Mouse (Mus musculus) hindbrain, embryonic 13.5 days (tissue): ENCODE results near the gene Spg7. TPM values are rescaled to one million over a fixed set of nuclear protein-coding genes. Genes with fewer than 3 reads are reported as not detected.
A peak's percentile ranks its signal among the peaks of the same experiment; 100 is the strongest.
"Not testable (repeated sequence)": the region's sequence is repeated elsewhere in the genome, so short reads cannot be mapped to it uniquely, and the experiment has no call there.

Experiments used
- ATAC-seq: fragments of 200-750 bp; cut with Nextera tagmentation; 2 replicates; pipeline ENCODE4 v1.8.0; 2017; ENCODE audit warnings: moderate TSS enrichment; ENCODE audit not compliant: low FRiP score
- H3K27ac ChIP-seq: fragments of 300-500 bp; sonication (generic); 2 replicates; pipeline ENCODE4 v1.5.1; 2015; ENCODE audit warnings: inconsistent platforms, mild to moderate bottlenecking, moderate library complexity
- H3K27me3 ChIP-seq: fragments of 300-500 bp; sonication (generic); 2 replicates; pipeline ENCODE4 v1.6.1; 2015; ENCODE audit warnings: mild to moderate bottlenecking, inconsistent platforms
- H3K36me3 ChIP-seq: fragments of 300-500 bp; sonication (generic); 2 replicates; pipeline ENCODE4 v1.6.1; 2015; ENCODE audit warnings: mild to moderate bottlenecking, inconsistent platforms
- H3K4me1 ChIP-seq: fragments of 300-500 bp; sonication (generic); replicated peaks from 2 replicates; pipeline ENCODE4 v1.6.1; 2015; ENCODE audit warnings: inconsistent platforms
- H3K4me2 ChIP-seq: fragments of 300-500 bp; sonication (generic); 2 replicates; pipeline ENCODE4 v1.6.1; 2015; ENCODE audit warnings: inconsistent platforms, mild to moderate bottlenecking, moderate library complexity
- H3K4me3 ChIP-seq: fragments of 300-500 bp; sonication (generic); 2 replicates; pipeline ENCODE4 v1.5.1; 2015; ENCODE audit warnings: mild to moderate bottlenecking, inconsistent platforms
- H3K9ac ChIP-seq: fragments of 300-500 bp; sonication (generic); 2 replicates; pipeline ENCODE4 v1.6.1; 2015; ENCODE audit warnings: mild to moderate bottlenecking, inconsistent platforms
- H3K9me3 ChIP-seq: fragments of 300-500 bp; sonication (generic); 2 replicates; pipeline ENCODE4 v1.6.1; 2016; ENCODE audit warnings: inconsistent platforms
- WGBS: fragments of 180-500 bp; shearing (Covaris S2); methylation state at CpG from one replicate; pipeline ENCODE4 v1.1.7; 2015; 5-methylcytosine and 5-hydroxymethylcytosine counted together
- polyA plus RNA-seq: library from polyadenylated mRNA; unstranded; fragments of >200 nt; fragmentation: Nextera tagmentation; extraction: Ambion mirVana; gene quantifications from 2 replicates; pipeline ENCODE4 v1.2.1, GENCODE M21; 2015

Gene Spg7
- polyA plus RNA-seq, 1 experiment from 2014 or later = 45.9 TPM

- H3K4me1 ChIP-seq = peaks cover 45% of the 10 kb centered on the region
- no peaks in the 10 kb centered on the region for H3K27me3 ChIP-seq
- H3K27ac ChIP-seq = peak within 1 kb of the TSS; percentile 97
- no peaks in the 10 kb centered on the region for H3K9me3 ChIP-seq
- no peaks in the 10 kb centered on the region; the same call in 1 of the 2 replicates for H3K36me3 ChIP-seq
- H3K9ac ChIP-seq = peak within 1 kb of the TSS; percentile 100
- H3K4me2 ChIP-seq = peak within 1 kb of the TSS; percentile 77
- under 1% methylated on average over 86 of the region's 91 CpGs for WGBS
- peak within 1 kb of the TSS; percentile 100 for H3K4me3 ChIP-seq
- ATAC-seq = peak; percentile 98
Measured at GRCm38 (mm10) chr8:123042158-123042973, 20.4 kb upstream of the Spg7 start, which contains the start of gene Ankrd11. Gene Ankrd11, minus strand, starts transcription at chr8:123042277.

- Histone ChIP-seq H3K27ac (peak overlapping the region; percentile 97), H3K9ac (peak overlapping the region; percentile 83), H3K36me3 (no peaks in the 10 kb centered on the region; the same call in 1 of the 2 replicates), H3K4me2 (peak overlapping the region; percentile 77), H3K4me3 (peak overlapping the region; percentile 100), H3K9me3 (no peaks in the 10 kb centered on the region), H3K27me3 (no peaks in the 10 kb centered on the region), H3K4me1 (peaks cover 42% of the 10 kb centered on the region)
- 22% methylated on average over 22 of the region's 22 CpGs for WGBS
- ATAC-seq = no peak
Measured at GRCm38 (mm10) chr8:123042974-123043625, 19.6 kb upstream of the Spg7 start.

GRCm38 (mm10) chr8:123043941-123044340 is 18.8 kb upstream of the Spg7 start:
- Histone ChIP-seq H3K27ac (no peak overlapping the region), H3K9ac (no peak overlapping the region), H3K36me3 (no peaks in the 10 kb centered on the region; the same call in 1 of the 2 replicates), H3K4me3 (no peak overlapping the region), H3K4me1 (peaks cover 35% of the 10 kb centered on the region), H3K27me3 (no peaks in the 10 kb centered on the region), H3K9me3 (no peaks in the 10 kb centered on the region), H3K4me2 (peak overlapping the region; percentile 77)
- ATAC-seq = no peak
- WGBS = 93% methylated on average over 3 of the region's 3 CpGs

- H3K9ac ChIP-seq, H3K27ac ChIP-seq, H3K36me3 ChIP-seq, H3K4me2 ChIP-seq, H3K27me3 ChIP-seq, ATAC-seq, H3K9me3 ChIP-seq, H3K4me3 ChIP-seq: not testable (repeated sequence)
- H3K4me1 ChIP-seq = peaks cover 26% of the 10 kb centered on the region
- WGBS = 95% methylated on average over 23 of the region's 23 CpGs
Measured at GRCm38 (mm10) chr8:123044743-123045425, 17.9 kb upstream of the Spg7 start.

GRCm38 (mm10) chr8:123046706-123047105 is 16.0 kb upstream of the Spg7 start:
- 84% methylated on average over 4 of the region's 4 CpGs for WGBS
- Histone ChIP-seq H3K4me2 (no peak overlapping the region), H3K9me3 (no peaks in the 10 kb centered on the region), H3K27me3 (no peaks in the 10 kb centered on the region), H3K4me1 (peaks cover 14% of the 10 kb centered on the region), H3K9ac (no peak overlapping the region), H3K27ac (no peak overlapping the region), H3K36me3 (no peaks in the 10 kb centered on the region; the same call in 1 of the 2 replicates), H3K4me3 (no peak overlapping the region)
- ATAC-seq = no peak

GRCm38 (mm10) chr8:123047827-123048226 is 14.9 kb upstream of the Spg7 start:
- 86% methylated on average over 7 of the region's 7 CpGs for WGBS
- no peaks in the 10 kb centered on the region for H3K9me3 ChIP-seq
- no peak overlapping the region for H3K9ac ChIP-seq
- no peaks in the 10 kb centered on the region for H3K27me3 ChIP-seq
- H3K27ac ChIP-seq = no peak overlapping the region
- no peak overlapping the region for H3K4me2 ChIP-seq
- no peak for ATAC-seq
- peaks cover 14% of the 10 kb centered on the region for H3K4me1 ChIP-seq
- H3K36me3 ChIP-seq = no peaks in the 10 kb centered on the region; the same call in 1 of the 2 replicates
- no peak overlapping the region for H3K4me3 ChIP-seq

- WGBS = 93% methylated on average over 7 of the region's 7 CpGs
- Histone ChIP-seq H3K27ac (no peak overlapping the region), H3K9me3 (no peaks in the 10 kb centered on the region), H3K4me1 (peaks cover 10% of the 10 kb centered on the region), H3K4me2 (no peak overlapping the region), H3K36me3 (no peaks in the 10 kb centered on the region; the same call in 1 of the 2 replicates), H3K27me3 (no peaks in the 10 kb centered on the region), H3K9ac (no peak overlapping the region), H3K4me3 (no peak overlapping the region)
- no peak for ATAC-seq
Measured at GRCm38 (mm10) chr8:123048402-123048801, 14.3 kb upstream of the Spg7 start.

GRCm38 (mm10) chr8:123051458-123051857 is 11.3 kb upstream of the Spg7 start:
- H3K4me2 ChIP-seq = no peak overlapping the region
- no peaks in the 10 kb centered on the region for H3K36me3 ChIP-seq
- no peaks in the 10 kb centered on the region for H3K4me1 ChIP-seq
- H3K4me3 ChIP-seq = no peak overlapping the region
- H3K9me3 ChIP-seq = no peaks in the 10 kb centered on the region
- no peak overlapping the region for H3K9ac ChIP-seq
- H3K27ac ChIP-seq = no peak overlapping the region
- no peak for ATAC-seq
- H3K27me3 ChIP-seq = no peaks in the 10 kb centered on the region
- WGBS = 73% methylated on average over 5 of the region's 5 CpGs

- H3K4me2 ChIP-seq = peak overlapping the region; percentile 70
- no peak for ATAC-seq
- no peaks in the 10 kb centered on the region for H3K27me3 ChIP-seq
- peak overlapping the region; percentile 95 for H3K27ac ChIP-seq
- peak overlapping the region; percentile 88 for H3K4me3 ChIP-seq
- no peaks in the 10 kb centered on the region for H3K9me3 ChIP-seq
- peaks cover 31% of the 10 kb centered on the region for H3K4me1 ChIP-seq
- peaks cover 14% of the 10 kb centered on the region; the same call in 1 of the 2 replicates for H3K36me3 ChIP-seq
- 59% methylated on average over 4 of the region's 4 CpGs for WGBS
- H3K9ac ChIP-seq = peak overlapping the region; percentile 89; the same call in 1 of the 2 replicates
Measured at GRCm38 (mm10) chr8:123064072-123064471, 1.3 kb downstream of the Spg7 start.

GRCm38 (mm10) chr8:123064809-123065213 is 2.1 kb downstream of the Spg7 start:
- Histone ChIP-seq H3K36me3 (peaks cover 14% of the 10 kb centered on the region; the same call in 1 of the 2 replicates), H3K9ac (peak overlapping the region; percentile 89), H3K4me3 (peak overlapping the region; percentile 88), H3K9me3 (no peaks in the 10 kb centered on the region), H3K27me3 (no peaks in the 10 kb centered on the region), H3K4me1 (peaks cover 31% of the 10 kb centered on the region), H3K4me2 (peak overlapping the region; percentile 70), H3K27ac (peak overlapping the region; percentile 95)
- 2% methylated on average over 14 of the region's 14 CpGs for WGBS
- peak; percentile 53 for ATAC-seq

GRCm38 (mm10) chr8:123065214-123066100 is 2.7 kb downstream of the Spg7 start:
- peak; percentile 96 for ATAC-seq
- under 1% methylated on average over 76 of the region's 84 CpGs for WGBS
- Histone ChIP-seq H3K36me3 (peaks cover 17% of the 10 kb centered on the region), H3K9ac (peak overlapping the region; percentile 89), H3K4me3 (peak overlapping the region; percentile 88), H3K27ac (peak overlapping the region; percentile 95), H3K9me3 (no peaks in the 10 kb centered on the region), H3K4me2 (peak overlapping the region; percentile 70), H3K4me1 (peaks cover 31% of the 10 kb centered on the region), H3K27me3 (no peaks in the 10 kb centered on the region)
